Mouse (Mus musculus) induced T-regulatory cell, adult 2 months (primary cell): Measurements from ENCODE around the gene Slit3.

ENCODE experiments used
- DNase-seq: peaks from one replicate; pipeline ENCODE4 v3.0.0-alpha.2; 2012; ENCODE audit warnings: low read depth

Slit3 gene

DNA sequence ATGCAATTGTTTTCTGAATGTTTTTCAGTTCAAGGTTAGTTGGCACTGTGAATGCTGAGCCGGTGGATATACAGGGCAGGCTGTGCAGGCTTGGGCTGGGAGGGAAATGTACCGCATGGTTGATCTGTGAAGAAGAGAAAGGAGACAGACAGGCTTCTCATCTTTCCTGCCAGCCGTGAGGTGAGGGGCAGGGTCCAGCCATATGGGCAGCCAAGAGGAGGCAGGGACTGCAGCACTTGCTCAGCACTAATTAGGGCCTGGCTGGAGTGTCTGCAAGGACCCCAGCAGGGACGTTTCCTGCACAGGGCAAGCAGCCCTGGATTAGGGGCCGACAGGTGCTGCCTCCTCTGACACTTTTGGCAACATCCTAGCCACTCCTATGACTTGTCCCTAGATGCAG is 184.1 kb downstream of the Slit3 start:
- no peak for DNase-seq

DNA sequence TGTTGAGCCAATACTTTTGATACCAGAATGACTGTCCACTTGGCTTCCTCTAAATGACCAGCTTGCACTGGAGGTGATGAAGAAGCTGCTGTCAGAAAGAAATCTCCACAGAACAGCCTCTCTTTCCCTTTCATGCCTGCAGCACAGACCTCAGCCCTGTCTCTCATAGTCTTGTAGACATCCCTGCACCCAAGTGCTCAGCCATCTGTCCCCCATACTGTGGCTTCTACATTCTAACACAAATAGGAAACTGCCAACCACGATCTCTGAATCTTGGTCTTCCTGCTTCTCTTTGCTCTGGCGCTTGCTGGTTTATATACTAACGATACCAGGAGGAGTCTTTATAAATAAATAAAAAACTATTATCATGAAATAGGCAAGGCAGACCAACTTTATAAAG is 184.9 kb downstream of the Slit3 start:
- DNase-seq: no peak

DNA sequence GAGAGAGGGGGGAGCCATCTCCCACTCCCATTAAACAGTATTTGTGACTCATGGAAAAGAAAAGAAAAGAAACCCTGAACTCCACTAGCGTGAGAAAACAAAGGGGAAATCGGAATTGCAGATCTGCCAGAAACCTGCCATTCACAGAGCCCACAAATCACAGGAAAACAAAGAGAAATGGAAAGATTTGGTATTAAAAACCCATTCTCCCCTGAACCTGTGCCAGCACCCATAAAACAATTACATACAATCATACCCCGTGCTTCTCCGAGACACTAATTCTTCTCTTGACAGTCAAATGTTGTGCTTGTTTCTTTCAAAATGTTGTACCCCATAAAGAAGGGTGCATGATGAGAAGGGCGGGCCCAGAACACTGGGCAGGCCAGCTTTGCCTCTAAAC is 185.9 kb downstream of the Slit3 start:
- no peak for DNase-seq

DNA sequence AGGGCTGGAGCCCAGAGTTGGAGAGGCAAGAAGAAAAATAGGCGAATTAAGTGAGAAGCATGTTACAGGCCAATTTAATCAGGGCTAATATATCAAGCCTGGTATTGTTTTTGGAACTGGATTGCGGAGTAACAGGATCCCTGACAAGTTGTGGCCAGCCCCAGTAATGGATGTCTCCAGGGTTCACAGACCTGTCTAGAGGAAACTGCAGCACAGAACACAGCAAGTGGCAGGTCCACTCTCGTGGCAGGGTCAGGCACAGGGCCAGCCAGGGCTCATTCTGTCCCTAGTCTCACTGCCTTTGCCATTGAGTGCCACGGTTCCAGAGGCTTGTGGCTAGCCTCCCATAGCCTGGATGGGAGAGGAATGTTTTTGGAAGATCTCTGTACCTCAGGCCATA is 187.0 kb downstream of the Slit3 start:
- DNase-seq: no peak

DNA sequence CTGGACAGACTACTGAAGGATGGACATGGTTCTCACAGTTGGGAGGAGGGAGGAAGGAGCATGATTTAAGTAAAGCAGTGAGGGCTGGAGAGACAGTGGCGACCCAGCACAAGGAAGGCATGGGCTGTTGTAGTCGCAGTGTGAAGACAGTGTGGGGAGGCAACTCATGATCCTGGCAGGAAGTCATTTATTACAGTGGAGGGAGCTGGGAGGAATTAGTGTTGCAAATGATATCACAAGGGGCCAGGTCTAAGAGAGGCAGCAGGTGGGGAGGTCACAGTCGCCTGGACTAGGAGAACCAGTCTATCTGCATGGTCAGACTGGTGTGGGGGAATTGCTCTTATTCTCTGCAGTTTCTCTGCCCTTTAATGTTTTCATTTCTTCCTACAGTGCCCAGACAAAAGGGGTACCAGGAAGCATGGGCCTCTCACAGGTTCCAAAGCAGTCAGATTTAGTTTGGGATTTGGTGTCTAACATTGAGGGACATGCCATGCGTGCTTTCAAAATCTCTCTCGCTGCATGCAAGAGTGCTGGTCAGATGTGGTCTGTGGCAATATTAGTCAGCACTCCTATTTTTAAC is 194.5 kb downstream of the Slit3 start:
- no peak for DNase-seq

DNA sequence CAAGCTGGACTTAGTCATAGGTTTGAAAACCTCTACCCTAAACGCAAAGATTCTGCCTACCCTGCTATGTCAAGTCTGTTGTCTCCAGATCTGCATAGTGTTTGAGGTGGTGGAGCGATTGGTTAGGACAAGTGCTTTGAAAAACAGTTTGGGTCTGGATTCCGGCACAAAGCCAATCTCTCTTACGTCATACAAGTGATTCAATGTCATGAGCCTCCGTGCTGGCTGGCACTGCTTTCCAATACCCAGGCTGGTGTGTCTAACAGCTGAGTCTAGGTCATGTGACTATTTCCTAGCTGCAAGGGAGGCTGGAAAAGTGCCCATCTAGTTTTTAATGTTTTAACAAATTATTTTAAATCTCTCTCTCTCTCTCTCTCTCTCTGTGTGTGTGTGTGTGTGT is 196.2 kb downstream of the Slit3 start:
- DNase-seq: no peak

DNA sequence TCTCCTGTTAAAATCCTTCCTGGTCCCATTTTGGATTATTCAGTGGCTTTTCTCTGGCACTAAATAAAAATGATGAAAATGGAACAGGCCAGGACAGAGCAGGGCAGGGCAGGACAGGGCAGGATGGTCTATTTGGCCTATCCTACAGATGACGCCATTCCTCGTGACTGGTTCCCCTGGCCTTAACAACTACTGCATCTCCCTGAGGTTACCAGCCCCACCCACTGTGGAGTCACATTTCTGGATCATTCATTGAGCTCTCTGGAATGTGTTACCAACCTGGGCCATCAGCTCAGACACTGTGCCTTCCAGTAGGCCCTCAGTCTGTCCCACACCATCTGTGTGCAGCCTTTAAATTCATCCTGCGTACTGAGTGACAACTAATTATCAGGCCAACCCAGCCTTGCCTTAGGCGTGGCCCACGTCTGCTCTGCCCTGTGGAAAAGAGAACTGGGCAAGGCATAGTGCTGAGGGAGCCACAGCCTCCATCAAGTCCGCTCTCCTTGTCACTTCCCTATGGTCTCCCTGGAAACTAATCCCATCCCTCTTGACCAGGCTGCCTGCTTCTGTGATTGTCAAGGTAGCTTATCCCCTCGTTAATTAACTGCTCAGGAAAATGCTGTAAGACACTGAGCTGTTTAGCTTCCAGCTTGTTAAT is 196.9 kb downstream of the Slit3 start:
- DNase-seq: no peak

DNA sequence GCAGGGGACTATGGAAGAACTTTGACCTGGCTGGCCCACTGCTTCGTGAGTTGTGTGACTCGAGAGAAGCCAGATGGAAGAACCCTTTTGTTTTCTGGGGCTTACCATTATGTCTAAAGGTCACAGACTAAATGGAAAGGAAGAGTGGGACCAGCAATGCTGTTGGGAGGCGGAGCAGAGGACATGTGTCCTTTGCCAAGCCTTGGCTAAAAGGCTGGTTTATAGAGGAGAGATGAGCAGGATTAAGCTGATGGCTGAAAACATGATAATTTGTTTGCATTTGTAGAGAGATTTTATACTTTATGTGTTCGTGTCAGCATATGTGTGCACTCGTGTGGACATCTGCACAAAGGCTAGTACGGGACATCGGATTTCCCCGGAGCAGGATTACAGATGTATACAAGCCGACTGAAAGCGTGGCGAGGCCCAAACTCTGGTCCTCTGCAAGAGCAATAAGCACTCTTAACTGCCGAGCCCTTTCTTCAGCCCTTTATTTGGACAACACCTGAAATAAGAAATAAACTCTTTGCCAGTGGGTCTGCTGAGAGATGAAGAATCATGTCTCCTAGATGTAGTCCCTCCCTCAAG is 197.5 kb downstream of the Slit3 start:
- no peak for DNase-seq

DNA sequence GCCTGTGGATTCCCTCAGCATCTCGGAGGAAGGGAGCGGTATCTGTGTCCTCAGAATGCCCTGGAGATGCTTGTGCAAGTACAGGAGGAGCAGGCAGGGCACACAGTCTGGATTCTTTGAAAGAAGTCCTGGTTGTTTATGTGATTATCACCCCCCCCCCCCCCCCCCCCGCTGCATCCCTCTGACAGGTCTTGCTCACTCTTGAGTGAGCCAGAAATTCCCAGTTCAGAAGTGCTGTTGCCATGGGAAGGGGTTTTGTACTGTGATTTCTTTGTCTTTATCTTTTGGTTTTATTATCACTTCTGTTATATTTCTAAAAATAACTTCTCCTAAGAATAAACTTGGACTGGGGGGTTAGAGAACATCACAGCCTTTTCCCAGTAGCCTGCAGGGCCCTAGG is 199.5 kb downstream of the Slit3 start:
- DNase-seq: no peak

DNA sequence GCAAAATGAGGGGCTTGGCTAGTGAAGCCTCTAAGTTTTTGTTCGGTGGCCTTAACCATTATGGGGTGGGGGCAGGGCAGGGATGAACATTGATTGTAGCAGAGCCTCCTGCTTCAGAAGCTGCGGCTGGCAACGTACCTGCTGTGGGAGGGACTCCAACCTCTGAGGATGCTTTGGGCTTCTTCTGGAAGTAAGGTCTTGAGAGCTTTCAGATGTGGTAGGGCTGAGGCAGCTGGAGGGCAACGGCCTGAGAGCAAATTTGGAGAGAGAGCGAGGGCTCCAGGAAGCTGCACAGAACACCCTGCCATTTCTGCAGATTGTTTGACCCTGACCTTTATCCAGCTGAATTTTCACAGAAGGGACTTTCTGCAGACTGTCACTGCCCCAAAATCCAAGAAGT is 203.4 kb downstream of the Slit3 start:
- no peak for DNase-seq

DNA sequence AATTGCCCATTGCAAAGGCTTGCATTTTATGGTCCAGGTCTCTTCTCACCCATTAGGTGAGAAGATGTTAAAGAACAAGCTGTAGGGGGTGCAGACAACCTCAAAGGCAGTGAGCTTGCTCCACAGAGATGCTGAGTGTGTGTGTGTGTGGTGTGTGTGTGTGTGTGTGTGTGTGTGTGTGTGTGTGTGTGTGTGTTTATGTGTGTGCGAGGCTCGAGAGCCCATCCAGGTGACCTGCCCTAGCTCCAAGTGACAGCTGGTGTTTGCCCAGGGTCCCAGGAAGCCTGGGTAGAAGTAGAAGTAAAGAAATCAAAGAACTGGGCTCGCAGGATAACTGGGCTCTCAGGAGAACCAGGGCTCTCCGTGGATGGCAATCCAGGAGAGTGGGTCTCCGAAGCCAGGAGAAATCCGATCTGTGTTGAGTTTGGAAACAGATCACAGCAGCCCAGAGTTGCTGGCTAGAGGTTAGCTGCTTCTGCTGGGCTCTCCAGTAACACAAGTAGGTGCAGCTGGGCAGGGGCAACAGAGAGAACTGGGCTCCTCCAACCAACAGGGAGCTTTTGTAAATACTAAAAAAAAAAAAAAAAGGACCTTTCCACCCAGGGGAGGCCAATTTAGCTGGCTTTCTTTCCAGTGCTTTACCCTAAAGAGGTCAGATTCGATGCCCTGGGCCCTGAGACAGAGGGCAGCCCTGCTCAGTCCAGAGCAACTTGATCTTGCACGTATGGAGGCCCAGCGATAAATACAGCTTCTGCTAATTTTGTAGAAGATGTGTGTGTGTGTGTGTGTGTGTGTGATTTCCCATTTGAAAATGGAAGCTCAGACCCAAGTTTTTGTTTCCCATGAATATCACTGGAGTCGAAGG is 204.3 kb downstream of the Slit3 start:
- no peak for DNase-seq

DNA sequence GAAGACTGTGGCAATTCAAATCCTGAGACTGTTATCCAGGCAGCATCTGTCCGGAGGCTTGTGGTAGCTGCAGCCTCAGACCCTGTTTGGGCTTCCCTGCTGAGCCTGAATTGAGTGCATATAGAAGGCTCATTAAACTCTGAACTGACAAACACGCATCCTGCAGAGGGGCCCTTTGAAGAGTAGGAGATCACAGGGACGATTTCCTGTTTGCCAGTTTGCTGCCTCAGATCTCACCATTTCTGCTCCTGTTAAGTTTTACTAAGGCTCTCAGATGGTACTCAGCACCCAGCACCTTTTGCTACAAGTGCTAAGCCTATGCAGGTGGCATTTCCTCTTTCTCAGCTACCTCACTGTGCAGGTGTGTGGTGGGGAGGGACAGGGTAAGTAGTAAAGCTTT is 205.3 kb downstream of the Slit3 start:
- peak; percentile 5 for DNase-seq

DNA sequence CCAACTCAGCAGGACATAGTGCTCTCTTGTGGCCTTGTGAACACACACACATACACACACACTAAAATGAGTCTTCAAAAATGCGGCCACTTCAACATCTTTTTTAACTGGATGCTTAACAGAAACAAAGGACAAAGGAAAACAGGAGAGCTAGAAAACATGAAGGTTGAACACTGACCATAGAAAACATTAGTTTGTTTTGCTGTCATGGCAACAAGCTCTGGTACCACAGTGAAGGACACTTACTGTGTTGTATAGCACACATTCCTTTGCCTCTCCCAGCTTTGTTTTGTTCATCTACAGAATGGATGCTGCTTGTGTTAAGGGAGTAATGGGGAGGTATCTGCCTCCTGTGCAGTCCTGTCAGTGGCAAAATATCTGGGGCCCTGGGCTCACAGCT is 206.9 kb downstream of the Slit3 start:
- DNase-seq: no peak

DNA sequence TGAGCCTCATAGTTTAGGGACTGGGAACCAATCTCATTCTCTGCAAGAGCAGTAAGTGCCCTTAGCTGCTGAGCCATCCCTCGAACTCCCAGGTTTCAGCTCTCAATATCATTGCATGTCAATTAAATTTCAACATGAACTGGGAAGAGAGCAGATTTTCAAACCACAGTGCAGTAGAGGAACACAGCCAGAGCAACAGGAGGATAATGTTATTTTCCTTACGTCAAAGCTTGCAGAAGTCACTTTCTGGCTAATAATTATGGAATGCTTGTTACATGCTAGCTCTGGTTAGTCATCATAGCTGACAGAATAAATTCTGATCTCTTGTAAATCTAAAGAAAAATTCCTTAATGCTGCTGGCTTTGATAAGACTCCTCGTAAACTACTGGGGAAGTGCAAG is 210.5 kb downstream of the Slit3 start:
- no peak for DNase-seq

DNA sequence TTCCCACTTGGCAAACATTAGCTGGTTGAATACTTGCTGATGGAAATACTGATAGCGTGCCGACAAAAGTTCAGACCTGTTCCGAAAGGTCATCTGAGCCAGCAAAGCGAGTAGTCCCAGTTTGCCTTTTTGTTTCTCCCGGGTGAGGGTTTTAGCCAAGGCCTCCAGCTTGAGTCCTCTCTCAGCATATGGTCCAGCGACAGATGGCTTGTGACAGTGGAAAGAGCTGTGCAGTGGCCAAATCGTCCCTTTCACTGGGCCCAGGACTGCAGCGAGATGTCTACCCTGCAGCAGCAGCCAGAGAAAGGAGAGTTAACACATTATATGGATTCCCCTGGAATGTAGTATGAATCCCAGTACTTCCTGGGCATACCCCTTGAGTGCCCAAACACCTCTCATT is 215.5 kb downstream of the Slit3 start:
- DNase-seq: no peak

DNA sequence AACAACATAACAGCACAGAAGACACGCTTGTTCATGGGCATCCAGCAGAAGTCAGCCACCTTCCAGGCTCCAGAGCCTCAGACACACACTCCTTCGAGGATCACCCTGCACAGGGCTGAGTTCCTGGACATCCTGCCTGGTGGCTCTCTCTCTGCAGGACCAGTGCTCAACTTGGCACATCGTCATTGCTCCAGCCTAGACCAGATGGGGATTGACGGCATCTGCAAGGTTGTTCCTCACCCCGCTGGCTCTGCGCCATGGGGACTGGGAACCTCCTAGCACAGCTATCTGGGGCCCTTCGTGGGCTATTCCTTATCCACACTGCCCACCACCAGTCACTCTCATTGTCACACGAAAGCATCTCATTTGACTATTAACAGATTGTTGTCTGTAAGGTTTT is 216.5 kb downstream of the Slit3 start:
- no peak for DNase-seq

DNA sequence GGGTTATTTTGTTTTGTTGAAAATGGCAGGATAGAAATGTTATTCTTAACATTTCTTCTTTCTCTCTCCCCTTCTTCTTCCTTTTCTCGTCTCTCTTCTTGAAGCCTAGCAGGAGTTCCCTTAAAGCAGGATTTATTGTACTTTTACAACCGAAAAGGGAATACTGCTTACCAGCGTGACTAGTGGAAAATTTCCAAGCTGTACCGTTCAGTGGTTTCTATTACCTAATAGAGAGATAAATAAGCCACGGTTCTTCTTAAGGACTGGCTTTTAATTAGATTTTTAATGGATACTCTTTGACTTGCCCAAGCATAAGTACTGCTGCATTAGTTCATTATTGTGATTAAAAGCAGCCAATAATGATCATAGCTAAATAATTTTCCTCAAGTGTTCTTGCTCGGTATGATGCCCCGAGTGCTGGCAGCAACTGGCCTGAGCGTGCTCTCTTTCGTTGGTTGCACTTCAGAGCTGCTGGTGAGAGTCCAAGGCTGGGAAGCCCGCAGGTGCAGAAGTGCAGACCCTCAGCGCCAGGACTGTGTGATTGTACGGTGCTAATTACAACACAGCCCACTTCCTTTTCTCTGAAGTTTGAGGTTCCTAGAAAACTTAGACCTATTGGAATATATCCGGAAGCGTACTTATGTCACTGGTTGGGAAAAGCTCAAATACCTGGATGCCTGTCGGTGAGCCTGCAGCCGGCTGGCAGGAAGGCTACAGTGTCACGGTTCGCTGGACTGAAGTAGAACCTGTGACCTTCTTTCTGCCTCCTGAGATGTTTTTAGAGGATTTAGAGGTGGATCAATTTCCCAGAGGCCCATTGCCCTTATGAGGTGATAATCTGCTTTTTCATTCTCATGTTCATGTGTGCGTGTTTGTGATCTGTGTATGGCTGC is 217.1 kb downstream of the Slit3 start:
- DNase-seq: no peak

DNA sequence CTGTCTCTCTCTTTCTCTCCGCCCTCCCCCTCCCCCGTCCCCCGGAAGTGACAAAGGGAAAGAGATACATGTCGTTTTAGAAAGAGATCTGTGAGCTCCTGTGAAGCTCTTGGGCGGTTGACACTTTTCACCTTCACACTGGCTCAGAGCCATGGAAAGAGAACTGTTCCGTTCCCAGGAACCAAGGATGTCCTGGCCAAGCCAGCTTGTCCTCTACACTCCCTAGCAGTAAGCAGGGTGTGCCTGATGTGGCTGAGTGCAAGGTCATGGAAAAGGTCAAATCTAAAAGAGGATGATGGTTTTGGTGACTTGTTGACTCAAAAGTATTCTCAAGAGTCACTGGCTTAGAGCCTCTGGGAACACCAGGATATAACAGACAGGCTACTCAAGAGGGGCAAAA is 219.7 kb downstream of the Slit3 start:
- DNase-seq: no peak

DNA sequence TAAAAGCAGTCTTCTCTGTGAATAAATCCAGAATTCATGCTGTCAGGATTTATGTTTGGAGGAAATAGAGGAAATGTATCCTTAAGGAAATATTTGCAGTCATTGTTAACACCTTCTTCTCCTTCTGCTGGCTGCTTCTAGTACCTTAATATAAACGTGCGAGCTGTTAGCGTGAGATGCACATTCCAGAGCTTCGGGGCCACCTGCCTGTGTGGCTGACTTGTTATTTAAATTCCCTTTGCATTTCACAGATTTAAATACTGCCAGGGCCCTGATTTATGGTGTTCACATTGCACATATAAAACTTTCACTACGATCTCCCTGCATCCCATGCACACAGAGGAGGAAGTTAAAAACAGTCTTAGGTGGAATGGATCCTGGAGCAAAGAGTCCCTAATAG is 221.5 kb downstream of the Slit3 start:
- no peak for DNase-seq

DNA sequence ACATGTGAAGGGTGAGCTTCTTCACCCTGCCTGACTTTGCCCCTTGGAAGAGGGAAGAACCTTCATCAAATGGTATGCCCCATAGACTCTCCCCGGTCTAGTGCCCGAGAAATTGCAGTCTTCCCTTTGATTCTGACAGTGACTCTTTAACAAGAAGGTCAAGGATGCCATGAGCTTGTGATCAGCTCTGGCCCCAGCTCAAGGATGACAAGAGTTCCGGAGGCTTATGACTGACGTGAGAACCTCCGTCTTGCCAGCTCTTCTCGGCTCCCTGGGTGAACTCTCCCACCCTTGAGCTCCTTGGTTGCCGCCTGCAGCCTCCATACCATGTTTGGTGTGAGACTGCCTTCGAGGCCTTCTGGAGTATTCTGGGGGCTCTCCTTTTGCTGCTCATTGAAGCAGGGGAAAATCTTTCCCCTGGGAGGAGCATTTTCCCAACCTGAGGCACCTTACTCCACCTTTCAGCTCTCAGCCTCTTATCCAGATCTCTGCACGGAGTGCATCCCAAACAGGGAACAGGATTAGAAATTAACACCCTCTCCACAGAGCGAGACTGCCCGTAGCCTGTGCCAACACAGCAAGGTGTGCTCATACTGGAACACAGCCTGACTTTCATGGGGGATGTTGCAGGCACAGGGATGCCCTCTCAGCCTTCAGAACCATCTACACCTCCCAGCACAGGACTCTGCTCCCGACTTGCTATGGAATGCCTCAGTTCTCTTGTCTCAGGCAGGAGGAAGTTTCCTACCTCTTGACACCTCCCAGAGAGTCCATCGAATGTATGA is 224.9 kb downstream of the Slit3 start:
- no peak for DNase-seq

DNA sequence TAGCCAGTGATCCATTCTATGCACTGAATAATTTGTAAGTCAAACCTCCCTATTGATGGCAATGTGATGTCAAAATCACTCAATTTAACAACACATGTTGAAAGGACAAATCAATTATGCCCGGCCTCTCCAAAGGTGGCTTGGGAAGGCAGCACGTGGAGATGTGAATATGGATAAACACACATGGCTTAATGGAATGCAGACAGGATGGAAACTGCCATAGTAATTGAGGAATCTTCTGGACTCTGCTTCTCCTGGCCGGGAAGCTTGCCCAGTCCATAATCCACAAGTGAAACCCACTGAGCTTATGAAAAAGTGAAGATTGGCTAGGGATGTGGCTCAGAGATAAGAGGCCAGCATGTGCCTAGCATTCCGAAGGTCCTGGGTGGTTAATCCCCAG is 227.1 kb downstream of the Slit3 start:
- DNase-seq: no peak
